Mouse (Mus musculus) testis, postnatal 14 days (tissue): Measurements from ENCODE around the gene Zfp598.
A peak's percentile ranks its signal among the peaks of the same experiment; 100 is the strongest.

ENCODE experiments used
- DNase-seq: peaks from one replicate; pipeline ENCODE4 v3.0.0; 2021; ENCODE audit warnings: low spot score

Zfp598 gene

GRCm38 (mm10) chr17:24722220-24722924 is 52.9 kb downstream of the Zfp598 start:
- DNase-seq, result no peak

DNA sequence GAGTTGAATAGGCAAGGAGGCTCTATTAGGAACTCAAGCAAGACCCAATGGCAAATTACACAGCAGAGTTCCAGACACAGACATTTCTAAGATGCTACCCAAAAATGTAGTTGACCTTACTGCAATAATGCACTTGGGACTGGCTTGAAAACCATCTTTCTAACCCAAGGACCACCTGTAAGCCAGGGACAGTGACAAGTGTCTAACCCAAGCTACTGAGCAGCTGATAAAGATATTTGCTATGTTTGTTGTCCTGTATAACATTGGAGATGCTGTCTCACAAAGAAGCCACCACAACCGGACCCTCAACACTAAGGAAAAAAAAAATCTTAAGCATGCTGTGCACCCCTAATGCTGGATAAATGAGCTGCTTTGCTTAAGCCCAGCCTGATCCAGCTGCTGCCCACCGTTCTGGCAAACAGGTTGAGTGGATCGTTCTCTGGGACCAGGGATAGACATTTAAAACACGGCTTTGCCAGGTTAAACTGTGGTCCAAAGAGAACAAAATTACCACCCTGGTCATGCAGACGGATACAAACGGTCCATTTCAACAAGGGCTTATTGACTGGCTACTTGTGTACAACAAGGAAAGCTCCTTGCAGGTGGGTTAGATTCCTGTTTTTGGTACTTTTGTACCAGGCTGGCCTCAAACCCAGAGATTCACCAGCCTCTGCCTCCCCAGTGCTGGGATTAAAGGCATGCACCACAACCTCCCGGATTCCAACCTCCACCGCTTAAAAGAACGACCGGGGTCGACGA is 53.8 kb downstream of the Zfp598 start:
- no peak for DNase-seq

DNA sequence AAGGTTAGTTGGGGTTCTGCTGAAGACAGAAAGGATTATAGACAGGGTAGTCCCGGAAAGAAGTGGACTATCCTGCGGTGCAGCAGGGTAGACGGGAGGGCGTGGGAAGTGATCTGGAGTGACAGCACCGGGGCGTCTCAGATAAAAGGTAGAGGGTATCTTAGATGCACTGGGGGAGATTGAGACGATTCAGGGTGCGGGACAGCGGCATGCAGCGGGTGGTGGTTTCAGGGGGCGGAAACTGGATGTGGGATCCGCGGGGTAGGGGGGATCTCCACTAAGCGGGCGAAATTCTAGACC is 54.3 kb downstream of the Zfp598 start:
- no peak for DNase-seq

DNA sequence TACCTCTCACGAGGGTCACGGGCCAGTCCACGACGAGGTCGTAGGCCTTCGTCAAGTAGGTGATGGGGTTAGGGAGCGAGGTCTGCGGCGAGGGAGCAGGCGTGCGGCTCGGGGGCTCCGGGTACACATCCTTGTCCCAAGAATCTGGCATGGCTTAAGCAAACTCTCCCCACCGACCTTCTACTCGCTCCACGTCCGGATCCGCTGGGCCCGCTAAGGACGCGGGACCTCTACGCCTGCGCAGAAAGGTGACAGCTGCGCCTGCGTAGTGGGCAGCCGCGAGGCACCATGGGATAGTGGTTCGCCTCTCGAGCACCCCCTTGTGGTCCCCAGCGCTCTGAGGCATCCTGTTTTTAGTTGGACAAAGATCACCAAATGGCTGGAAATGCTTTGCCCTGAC is 54.7 kb downstream of the Zfp598 start, which contains the start of gene Ndufb10:
Gene Ndufb10 (minus strand): TSS at position 295 of the 400 bp plus-strand sequence.
- DNase-seq, result peak; percentile 90

DNA sequence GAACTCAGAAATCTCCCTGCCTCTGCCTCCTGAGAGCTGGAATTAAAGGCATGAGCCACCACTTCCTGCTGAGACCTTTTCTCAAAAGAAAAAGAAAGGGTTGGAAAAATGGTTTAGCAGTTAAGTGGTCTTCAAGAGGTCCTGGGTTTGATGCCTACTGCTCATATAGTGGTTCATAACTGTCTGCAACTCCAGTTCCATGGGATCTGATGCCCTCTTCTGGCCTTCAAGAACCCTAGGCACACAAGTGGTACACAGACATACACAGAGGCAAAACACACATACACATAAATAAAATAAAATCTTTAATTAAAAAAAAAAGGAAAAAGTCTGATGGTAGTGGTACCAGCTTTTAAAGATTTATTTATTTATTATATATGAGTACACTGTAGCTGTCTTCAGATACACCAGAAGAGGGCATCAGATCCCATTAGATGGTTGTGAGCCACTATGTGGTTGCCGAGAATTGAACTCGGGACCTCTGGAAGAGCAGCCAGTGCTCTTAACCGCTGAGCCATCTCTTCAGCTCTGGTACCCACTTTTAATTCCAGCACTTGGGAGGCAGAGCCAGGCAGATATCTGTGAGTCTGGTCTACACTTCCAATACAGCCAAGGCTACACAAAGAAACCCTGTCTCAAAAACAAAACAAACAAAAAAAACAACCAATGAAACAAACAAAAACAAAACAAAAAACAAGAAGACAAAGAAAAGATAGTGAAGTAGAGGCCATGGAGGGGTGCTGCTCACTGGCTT is 56.3 kb downstream of the Zfp598 start:
- DNase-seq, result no peak

DNA sequence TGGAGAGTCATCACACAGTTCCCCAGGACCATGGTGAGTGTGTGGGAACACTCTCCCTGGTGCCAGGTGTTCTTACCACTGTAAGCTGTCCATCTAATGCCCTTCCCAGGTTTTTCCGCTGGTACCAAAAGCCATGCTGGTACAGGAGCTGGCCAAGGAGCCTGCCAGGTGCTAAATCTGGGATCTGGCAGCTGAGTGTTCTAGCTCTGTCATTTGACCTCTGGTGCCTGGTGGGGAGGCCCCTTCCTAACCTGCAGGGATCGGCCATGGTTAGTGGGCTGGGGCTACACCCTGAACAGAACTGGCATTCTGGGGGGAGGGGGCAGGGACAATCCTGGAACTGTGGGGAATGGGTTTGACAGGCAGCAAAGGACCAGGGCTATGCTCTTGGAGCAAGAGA is 58.1 kb downstream of the Zfp598 start, which contains the start of gene Rpl3l:
Gene Rpl3l (plus strand): TSS at position 203 of the 400 bp plus-strand sequence.
- no peak for DNase-seq

DNA sequence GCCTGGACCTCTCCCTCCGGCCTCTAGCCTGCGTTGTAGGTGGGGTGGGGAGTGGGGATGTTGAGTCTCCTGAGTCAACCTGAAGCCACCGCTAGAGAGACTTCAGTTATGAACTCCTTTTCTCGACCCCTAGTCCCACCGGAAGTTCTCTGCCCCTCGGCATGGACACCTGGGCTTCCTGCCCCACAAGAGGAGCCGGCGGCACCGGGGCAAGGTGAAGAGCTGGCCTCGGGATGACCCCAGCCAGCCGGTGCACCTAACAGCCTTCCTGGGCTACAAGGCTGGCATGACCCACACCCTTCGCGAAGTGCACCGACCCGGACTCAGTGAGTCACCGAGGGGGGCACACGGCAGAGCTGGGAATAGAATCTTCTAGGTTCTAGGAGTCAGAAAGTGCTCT is 58.7 kb downstream of the Zfp598 start:
- no peak for DNase-seq

DNA sequence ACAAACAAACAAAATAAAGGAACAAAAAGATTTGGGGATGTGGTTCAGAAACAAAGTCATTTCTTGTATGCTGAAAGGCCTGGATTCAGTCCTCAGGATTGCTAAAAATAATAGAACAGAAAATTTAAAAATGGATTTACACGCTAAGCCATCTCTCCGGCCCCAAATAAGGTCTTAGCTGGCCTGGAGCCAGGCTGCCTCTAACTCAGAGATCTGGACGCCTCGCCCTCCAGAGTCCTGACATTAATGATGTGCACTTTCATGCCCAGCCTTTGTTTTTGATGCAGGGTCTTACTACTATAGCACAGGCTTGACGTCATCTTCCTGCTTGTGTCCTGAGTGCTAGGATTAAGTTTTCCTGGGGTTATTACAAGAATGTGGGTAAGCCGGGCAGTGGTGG is 59.6 kb downstream of the Zfp598 start:
- DNase-seq, result no peak

DNA sequence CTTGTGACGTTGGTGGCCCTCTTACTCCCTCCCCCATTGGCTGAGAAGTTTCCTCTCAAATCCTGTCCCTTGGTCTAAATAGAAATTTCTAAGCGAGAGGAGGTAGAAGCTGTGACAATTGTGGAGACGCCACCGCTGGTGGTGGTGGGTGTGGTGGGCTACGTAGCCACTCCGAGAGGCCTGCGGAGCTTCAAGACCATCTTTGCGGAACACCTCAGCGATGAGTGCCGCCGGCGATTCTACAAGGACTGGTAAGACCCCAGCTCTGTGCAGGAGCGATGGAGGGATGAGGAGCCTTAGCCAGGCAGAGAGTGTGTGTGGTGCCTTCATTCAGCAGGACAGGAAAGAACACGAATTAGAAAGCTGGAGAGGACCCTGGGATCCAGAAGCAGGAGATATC is 61.3 kb downstream of the Zfp598 start:
- DNase-seq, result no peak
